Mouse (Mus musculus) lung, embryonic 16.5 days (tissue): Measurements from ENCODE around the gene Bola3. TPM values are rescaled to one million over a fixed set of nuclear protein-coding genes. Genes with fewer than 3 reads are reported as not detected.

ENCODE experiments used
- ATAC-seq: fragments of 200-750 bp; cut with Nextera tagmentation; 2 replicates; pipeline ENCODE4 v1.8.0; 2017; ENCODE audit warnings: low read depth, mild to moderate bottlenecking, moderate library complexity
- H3K27ac ChIP-seq: fragments of 300-500 bp; sonication (generic); 2 replicates; pipeline ENCODE4 v1.5.1; 2014; ENCODE audit warnings: mild to moderate bottlenecking, control low read depth, low read length
- H3K27me3 ChIP-seq: fragments of 300-500 bp; sonication (generic); 2 replicates; pipeline ENCODE4 v1.6.1; 2014; ENCODE audit warnings: low read depth, low read length, mixed read lengths; ENCODE audit not compliant: control insufficient read depth, insufficient read depth
- H3K36me3 ChIP-seq: fragments of 300-500 bp; sonication (generic); 2 replicates; pipeline ENCODE4 v1.6.1; 2014; ENCODE audit warnings: low read length; ENCODE audit not compliant: control insufficient read depth, insufficient read depth
- H3K4me1 ChIP-seq: fragments of 300-500 bp; sonication (generic); replicated peaks from 2 replicates; pipeline ENCODE4 v1.6.1; 2014; ENCODE audit warnings: low read length, mixed read lengths; ENCODE audit not compliant: control insufficient read depth, insufficient read depth
- H3K4me2 ChIP-seq: fragments of 300-500 bp; sonication (generic); 2 replicates; pipeline ENCODE4 v1.6.1; 2014; ENCODE audit warnings: low read depth, low read length, control low read depth
- H3K4me3 ChIP-seq: fragments of 300-500 bp; sonication (generic); 2 replicates; pipeline ENCODE4 v1.5.1; 2014; ENCODE audit warnings: mild to moderate bottlenecking, low read length, control low read depth
- H3K9ac ChIP-seq: fragments of 300-500 bp; sonication (generic); 2 replicates; pipeline ENCODE4 v1.6.1; 2014; ENCODE audit warnings: low read length, control low read depth
- H3K9me3 ChIP-seq: fragments of 300-500 bp; sonication (generic); 2 replicates; pipeline ENCODE4 v1.6.1; 2016; ENCODE audit warnings: low read length; ENCODE audit not compliant: control insufficient read depth
- WGBS: fragments of 180-500 bp; shearing (Covaris S2); extraction: QIAGEN DNeasy Blood & Tissue Kit; methylation state at CpG from one replicate; pipeline ENCODE4 v1.1.7; 2014; 5-methylcytosine and 5-hydroxymethylcytosine counted together
- polyA plus RNA-seq: library from polyadenylated mRNA; unstranded; fragments of >200 nt; fragmentation: Nextera tagmentation; extraction: Ambion mirVana; gene quantifications from 2 replicates; pipeline ENCODE4 v1.2.1, GENCODE M21; 2015

Gene Bola3
- polyA plus RNA-seq, 1 experiment from 2014 or later = 133 TPM

- Histone ChIP-seq H3K4me1 (peaks cover 11% of the 10 kb centered on the region), H3K9ac (no peak overlapping the region), H3K27ac (no peak overlapping the region), H3K36me3 (peaks cover 8% of the 10 kb centered on the region; the same call in 1 of the 2 replicates), H3K4me2 (no peak overlapping the region), H3K27me3 (no peaks in the 10 kb centered on the region), H3K9me3 (no peaks in the 10 kb centered on the region), H3K4me3 (no peak overlapping the region)
- WGBS = 90% methylated on average over 24 of the region's 24 CpGs
- ATAC-seq = no peak
These were observed 3.9 kb downstream of the Bola3 start for GRCm38 (mm10) chr6:83352666-83353410.

GRCm38 (mm10) chr6:83354856-83355781 lies 6.2 kb downstream of the Bola3 start:
- H3K27me3 ChIP-seq = no peaks in the 10 kb centered on the region
- no peaks in the 10 kb centered on the region for H3K9me3 ChIP-seq
- H3K27ac ChIP-seq = no peak overlapping the region
- no peak overlapping the region for H3K4me2 ChIP-seq
- H3K36me3 ChIP-seq = peaks cover 21% of the 10 kb centered on the region
- ATAC-seq = no peak
- peaks cover 2% of the 10 kb centered on the region for H3K4me1 ChIP-seq
- 88% methylated on average over 9 of the region's 9 CpGs for WGBS
- no peak overlapping the region for H3K4me3 ChIP-seq
- no peak overlapping the region for H3K9ac ChIP-seq

DNA sequence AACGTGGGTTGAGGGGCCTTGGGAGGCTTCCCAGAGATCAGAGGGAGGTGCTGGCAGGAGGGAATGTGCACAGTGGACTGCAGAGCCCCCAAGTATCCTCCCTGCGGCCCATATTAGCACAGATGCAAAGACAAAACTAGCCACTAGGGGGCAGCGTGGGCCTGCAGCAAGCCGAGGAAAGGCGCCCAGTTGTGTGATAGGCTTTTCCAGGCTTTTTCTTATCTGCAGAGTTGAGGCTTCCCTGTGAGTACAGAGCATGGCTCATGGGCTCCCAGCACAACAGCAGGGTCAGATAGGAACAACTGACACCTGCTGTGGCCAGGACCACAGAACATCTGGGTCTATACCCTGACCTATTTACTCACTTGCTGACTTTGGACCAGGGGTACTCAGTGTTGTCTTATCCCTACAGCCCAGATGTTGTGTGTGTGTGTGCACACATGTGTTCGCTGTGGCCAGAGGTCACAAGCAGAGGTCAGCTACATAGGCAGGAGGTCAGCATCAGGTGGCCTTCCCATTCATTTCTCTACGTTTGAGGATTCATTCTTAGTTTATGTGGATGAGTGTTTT lies 7.7 kb downstream of the Bola3 start:
- peak; percentile 74; the same call in 1 of the 2 replicates for ATAC-seq
- H3K36me3 ChIP-seq = peaks cover 21% of the 10 kb centered on the region
- no peak overlapping the region for H3K9ac ChIP-seq
- no peak overlapping the region for H3K4me2 ChIP-seq
- WGBS = 23% methylated on average over 7 of the region's 7 CpGs
- no peak overlapping the region for H3K27ac ChIP-seq
- H3K27me3 ChIP-seq = no peaks in the 10 kb centered on the region
- H3K4me1 ChIP-seq = no peaks in the 10 kb centered on the region
- H3K9me3 ChIP-seq = no peaks in the 10 kb centered on the region
- no peak overlapping the region for H3K4me3 ChIP-seq

DNA sequence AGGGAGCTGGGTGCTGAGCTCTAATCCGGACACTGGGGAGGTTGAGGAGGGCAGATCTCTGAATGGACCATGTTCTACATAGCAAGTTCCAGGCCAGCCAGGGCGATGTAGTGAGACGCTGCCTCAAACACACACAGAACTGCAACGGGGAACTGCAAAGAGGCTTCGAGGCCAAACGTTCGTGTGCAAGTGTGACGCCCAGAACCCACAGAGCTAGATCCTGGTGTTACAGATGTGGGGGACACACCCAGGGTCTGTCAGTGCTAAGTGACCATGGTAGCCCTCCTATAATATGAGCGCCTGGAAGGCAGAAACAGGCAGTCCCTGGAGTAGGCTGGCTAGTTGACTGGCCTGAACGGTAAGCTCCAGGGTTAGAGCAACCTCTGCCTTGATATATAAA lies 8.5 kb downstream of the Bola3 start:
- H3K36me3 ChIP-seq = peaks cover 21% of the 10 kb centered on the region
- no peaks in the 10 kb centered on the region for H3K9me3 ChIP-seq
- no peak for ATAC-seq
- no peak overlapping the region for H3K27ac ChIP-seq
- H3K4me3 ChIP-seq = no peak overlapping the region
- 89% methylated on average over 10 of the region's 10 CpGs for WGBS
- H3K4me1 ChIP-seq = no peaks in the 10 kb centered on the region
- no peak overlapping the region for H3K4me2 ChIP-seq
- H3K27me3 ChIP-seq = no peaks in the 10 kb centered on the region
- no peak overlapping the region for H3K9ac ChIP-seq

- Histone ChIP-seq H3K9me3 (no peaks in the 10 kb centered on the region), H3K36me3 (peaks cover 18% of the 10 kb centered on the region), H3K27ac (no peak overlapping the region), H3K4me2 (no peak overlapping the region), H3K9ac (no peak overlapping the region), H3K4me1 (no peaks in the 10 kb centered on the region), H3K27me3 (no peaks in the 10 kb centered on the region), H3K4me3 (no peak overlapping the region)
- ATAC-seq = no peak
- 84% methylated on average over 11 of the region's 11 CpGs for WGBS
These were observed 12.7 kb downstream of the Bola3 start for GRCm38 (mm10) chr6:83361523-83362248.

DNA sequence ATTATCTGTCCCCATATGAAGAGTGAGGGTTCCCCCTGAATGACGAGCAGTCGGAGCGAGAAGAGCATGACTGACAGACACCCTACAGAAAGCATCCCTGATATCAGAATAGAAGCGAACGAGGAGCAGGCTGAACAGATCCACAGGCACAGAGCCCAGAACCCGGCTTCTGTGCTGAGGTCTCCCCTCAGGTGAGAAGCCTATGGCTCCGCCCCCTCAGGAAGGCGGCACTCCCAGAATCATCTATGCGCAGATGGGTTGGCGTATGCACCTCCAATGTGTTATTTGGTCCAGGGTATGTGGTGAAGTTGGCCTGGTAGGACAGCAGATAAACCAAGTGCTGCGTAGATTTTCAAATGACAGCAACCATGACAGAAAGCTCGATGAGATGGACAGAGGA lies 14.1 kb downstream of the Bola3 start:
- Histone ChIP-seq H3K27me3 (no peaks in the 10 kb centered on the region), H3K4me2 (no peak overlapping the region), H3K27ac (no peak overlapping the region), H3K4me3 (no peak overlapping the region), H3K36me3 (peaks cover 30% of the 10 kb centered on the region), H3K9ac (no peak overlapping the region), H3K4me1 (no peaks in the 10 kb centered on the region), H3K9me3 (no peaks in the 10 kb centered on the region)
- 84% methylated on average over 12 of the region's 12 CpGs for WGBS
- no peak for ATAC-seq

DNA sequence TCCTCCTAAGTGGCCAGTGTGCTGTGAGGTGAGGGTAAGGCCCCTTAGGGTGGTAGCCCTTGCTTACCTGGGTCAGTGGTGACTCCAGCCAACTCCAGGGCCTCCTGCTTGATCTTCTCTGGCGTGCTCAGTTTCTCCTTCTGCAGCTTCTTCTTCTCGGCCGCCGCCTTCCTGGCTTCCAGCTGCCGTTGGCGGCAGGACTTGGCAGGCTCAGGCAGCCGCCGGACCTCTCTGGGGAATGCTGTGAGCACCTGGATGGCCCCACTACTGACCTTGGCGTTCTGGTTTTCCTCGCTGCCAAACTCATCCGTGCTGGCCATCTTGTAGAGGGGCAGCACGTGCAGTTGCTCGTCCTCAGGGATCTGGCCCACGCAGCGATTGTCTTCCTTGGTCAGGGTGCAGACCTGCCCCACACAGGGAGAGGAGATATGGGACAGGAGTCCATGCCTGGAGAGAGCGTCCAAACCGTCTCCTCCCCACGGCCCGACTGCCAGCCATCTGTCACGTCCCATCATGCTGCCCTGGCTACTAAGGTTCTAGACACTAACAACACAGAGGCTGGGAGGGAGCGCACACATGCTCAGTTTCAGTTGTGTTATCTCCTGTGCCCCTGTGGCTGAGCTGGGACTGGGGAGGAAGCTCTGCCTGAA lies 21.5 kb downstream of the Bola3 start:
- no peak overlapping the region for H3K9ac ChIP-seq
- no peaks in the 10 kb centered on the region for H3K9me3 ChIP-seq
- H3K4me2 ChIP-seq = no peak overlapping the region
- H3K27ac ChIP-seq = no peak overlapping the region
- peaks cover 70% of the 10 kb centered on the region for H3K36me3 ChIP-seq
- H3K27me3 ChIP-seq = no peaks in the 10 kb centered on the region
- no peak overlapping the region for H3K4me3 ChIP-seq
- ATAC-seq = no peak
- no peaks in the 10 kb centered on the region for H3K4me1 ChIP-seq
- WGBS = 86% methylated on average over 21 of the region's 21 CpGs

GRCm38 (mm10) chr6:83371350-83371749 lies 22.4 kb downstream of the Bola3 start:
- WGBS = 83% methylated on average over 3 of the region's 3 CpGs
- H3K27me3 ChIP-seq = no peaks in the 10 kb centered on the region
- no peak overlapping the region for H3K4me2 ChIP-seq
- H3K9me3 ChIP-seq = no peaks in the 10 kb centered on the region
- no peaks in the 10 kb centered on the region for H3K4me1 ChIP-seq
- H3K27ac ChIP-seq = no peak overlapping the region
- no peak overlapping the region for H3K4me3 ChIP-seq
- ATAC-seq = no peak
- H3K36me3 ChIP-seq = peaks cover 71% of the 10 kb centered on the region
- no peak overlapping the region for H3K9ac ChIP-seq
